Mouse (Mus musculus): ENCODE measurements around the gene Kndc1.

Kndc1 gene

DNA sequence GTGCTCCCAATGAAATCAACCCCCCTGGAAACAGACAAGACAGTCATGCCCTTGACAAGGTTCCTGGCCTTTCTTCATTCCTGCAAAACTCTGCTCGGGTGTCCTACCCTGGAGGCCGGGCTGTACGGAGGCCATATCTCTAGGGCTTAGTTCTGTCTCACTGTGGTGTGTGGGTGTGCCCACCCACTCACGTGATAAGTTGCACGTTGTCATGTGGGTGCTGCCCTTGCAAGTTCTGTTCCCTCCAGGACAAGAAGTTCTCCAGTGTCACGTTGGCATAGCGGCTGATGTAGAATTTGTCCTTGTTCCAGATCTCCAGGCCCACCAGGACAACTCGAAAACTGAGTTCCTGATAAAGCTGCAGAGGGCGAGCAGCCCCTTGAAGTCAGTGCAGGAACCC lies 93.8 kb downstream of the Kndc1 start:
- no peak for DNase-seq (ENCODE audit: low spot score)

DNA sequence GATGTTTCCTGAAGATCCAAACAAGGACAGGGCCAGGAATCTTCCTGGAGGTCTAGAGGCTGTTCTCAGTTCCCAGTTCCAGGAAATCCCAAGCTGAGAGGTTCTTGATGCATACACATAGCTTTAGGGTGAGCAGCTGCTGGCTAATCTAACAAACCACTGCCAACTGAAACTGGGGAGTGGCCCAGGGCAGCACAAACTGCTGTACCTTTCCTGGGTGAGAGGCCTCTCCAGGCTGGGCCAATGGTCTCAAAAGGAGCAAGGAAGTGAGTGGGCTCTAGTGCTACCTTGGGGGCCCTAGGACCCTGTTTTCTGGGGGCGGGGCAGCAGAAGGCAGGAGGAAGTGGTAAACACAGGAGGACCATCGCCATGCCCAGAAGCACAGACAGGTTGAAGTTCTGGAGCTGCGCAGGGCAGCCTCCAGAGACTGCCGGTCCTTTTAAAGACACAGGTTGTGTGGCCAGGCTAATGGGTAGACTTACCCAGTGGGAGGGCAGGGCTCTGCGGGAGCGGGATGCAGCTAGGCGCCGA lies 96.4 kb downstream of the Kndc1 start:
- no peak for DNase-seq (ENCODE audit: low spot score)
